Mouse (Mus musculus): ENCODE results near the gene Nipsnap2. TPM values are rescaled to one million over a fixed set of nuclear protein-coding genes. Genes with fewer than 3 reads are reported as not detected.
"Not testable (repeated sequence)": the region's sequence is repeated elsewhere in the genome, so short reads cannot be mapped to it uniquely, and the experiment has no call there.

Nipsnap2 gene
- polyA plus RNA-seq, 1 experiment from 2014 or later: 244 TPM

- ChIA-PET POLR2A (no interaction called here), CTCF (interaction anchor here (0.7 to 3.2 kb wide), 4 partner anchors 8 to 242 kb away, joined by 3 to 8 read pairs (median 6); no protein-coding TSS in a partner anchor)
- DNase-seq (ENCODE audit: low read depth, low spot score): no peak
- no peaks in the 10 kb centered on the region for H3K27me3 ChIP-seq
- in situ Hi-C loops (cut with MboI; ENCODE audit: low pct_unique_long_range_greater_than_20kb): no loop called here
- ATAC-seq: no peak
- no peak for TF ChIP-seq CTCF (IDR thresholded peaks at IDR 0.05)
Observed at GRCm38 (mm10) chr5:129756886-129757285, 32.0 kb downstream of the Nipsnap2 start.

- peak; percentile 48 for DNase-seq (ENCODE audit: low read depth, low spot score)
- TF ChIP-seq CTCF (IDR thresholded peaks at IDR 0.05): no peak
- ATAC-seq: peak; percentile 94
- CTCF ChIA-PET: no interaction called here
- in situ Hi-C loops (cut with MboI; ENCODE audit: low pct_unique_long_range_greater_than_20kb): no loop called here
- H3K27me3 ChIP-seq: no peaks in the 10 kb centered on the region
- POLR2A ChIA-PET: interaction anchor here (0.9 to 1.1 kb wide), 2 partner anchors 10 to 18 kb away, joined by 3 to 4 read pairs; no protein-coding TSS in a partner anchor
Observed at GRCm38 (mm10) chr5:129759929-129760480, 35.1 kb downstream of the Nipsnap2 start.

DNA sequence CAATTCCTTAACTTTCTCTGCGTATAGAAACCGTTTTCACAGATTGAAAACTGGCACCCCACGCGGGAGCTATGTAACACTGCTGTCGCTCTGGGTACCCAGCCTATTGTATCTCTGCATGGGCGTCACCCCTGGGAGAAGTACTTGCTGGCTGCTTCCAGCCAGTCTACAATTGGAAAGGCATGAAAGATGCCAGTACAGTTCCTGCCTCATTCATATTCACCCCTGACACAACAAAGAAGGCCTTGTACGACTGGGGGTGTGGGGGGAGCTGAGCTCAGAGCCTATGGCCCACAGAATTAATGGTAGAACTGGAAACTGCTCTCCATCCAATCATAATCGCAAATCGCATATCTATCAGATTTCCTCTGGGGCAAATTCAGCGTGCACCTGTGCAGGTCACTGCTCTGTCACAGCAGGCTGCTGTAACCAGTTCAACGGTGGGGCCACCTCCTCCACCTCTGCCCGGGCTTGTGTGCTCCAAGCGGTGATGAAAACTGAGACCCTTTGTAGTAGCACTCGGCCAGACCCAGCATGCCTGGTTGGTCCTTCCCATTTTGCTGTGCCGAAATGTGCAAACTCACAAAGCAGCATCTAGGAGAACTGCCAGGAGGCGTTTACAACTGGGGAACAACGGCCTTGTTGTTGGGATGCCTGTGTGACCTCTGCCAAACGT lies 37.1 kb downstream of the Nipsnap2 start:
- POLR2A ChIA-PET: interaction anchor here (0.6 kb wide), 1 partner anchor 123 kb away, joined by 3 read pairs; no protein-coding TSS in a partner anchor
- no peak for TF ChIP-seq CTCF (IDR thresholded peaks at IDR 0.05)
- DNase-seq (ENCODE audit: low read depth, low spot score) (no peak), ATAC-seq (no peak)
- in situ Hi-C loops (cut with MboI; ENCODE audit: low pct_unique_long_range_greater_than_20kb): no loop called here
- no peaks in the 10 kb centered on the region for H3K27me3 ChIP-seq
- CTCF ChIA-PET: no interaction called here

GRCm38 (mm10) chr5:129770443-129771355 lies 45.8 kb downstream of the Nipsnap2 start:
- in situ Hi-C loops (cut with MboI; ENCODE audit: low pct_unique_long_range_greater_than_20kb): no loop called here
- POLR2A ChIA-PET: interaction anchor here (0.5 to 1.6 kb wide), 5 partner anchors 10 to 164 kb away, joined by 3 to 6 read pairs (median 4); partner anchors contain the start of gene Chchd2
- TF ChIP-seq CTCF (IDR thresholded peaks at IDR 0.05): no peak
- H3K27me3 ChIP-seq: no peaks in the 10 kb centered on the region
- ATAC-seq (no peak), DNase-seq (ENCODE audit: low read depth, low spot score) (no peak)
- CTCF ChIA-PET: interaction anchor here (1.0 to 1.8 kb wide), 4 partner anchors 9 to 46 kb away, joined by 3 to 6 read pairs (median 5); partner anchors contain the start of gene Nipsnap2

GRCm38 (mm10) chr5:129772433-129772832 lies 47.6 kb downstream of the Nipsnap2 start:
- ChIA-PET CTCF (interaction anchor here (0.7 to 1.8 kb wide), 3 partner anchors 18 to 124 kb away, joined by 3 to 5 read pairs (median 4); no protein-coding TSS in a partner anchor), POLR2A (interaction anchor here (1.4 kb wide), 1 partner anchor 115 kb away, joined by 5 read pairs; the partner anchor contains the start of gene Chchd2)
- in situ Hi-C loops (cut with MboI; ENCODE audit: low pct_unique_long_range_greater_than_20kb): no loop called here
- DNase-seq (ENCODE audit: low read depth, low spot score) (no peak), ATAC-seq (no peak)
- no peak for TF ChIP-seq CTCF (IDR thresholded peaks at IDR 0.05)
- H3K27me3 ChIP-seq: no peaks in the 10 kb centered on the region

DNA sequence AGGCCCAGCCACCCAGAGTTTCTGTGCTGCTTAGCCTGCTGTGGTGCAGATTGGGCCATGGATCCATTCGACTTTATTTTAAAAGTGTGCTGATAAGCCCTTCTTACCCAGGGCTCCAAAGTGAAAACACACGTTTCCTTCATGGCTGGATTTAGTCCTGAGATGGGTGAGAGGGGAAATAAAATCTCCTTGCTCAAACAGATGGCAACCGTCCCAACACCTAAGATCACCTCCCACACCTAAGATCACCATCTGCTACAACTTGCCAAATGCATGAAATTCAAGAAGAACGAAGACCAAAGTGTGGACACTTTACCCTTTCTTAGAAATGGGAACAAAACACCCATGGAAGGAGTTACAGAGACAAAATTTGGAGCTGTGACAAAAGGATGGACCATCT lies 48.5 kb downstream of the Nipsnap2 start:
- CTCF ChIA-PET: interaction anchor here (1.7 kb wide), 1 partner anchor 25 kb away, joined by 4 read pairs; no protein-coding TSS in a partner anchor
- POLR2A ChIA-PET; DNase-seq (ENCODE audit: low read depth, low spot score); in situ Hi-C loops (cut with MboI; ENCODE audit: low pct_unique_long_range_greater_than_20kb); H3K27me3 ChIP-seq; ATAC-seq: not testable (repeated sequence)

GRCm38 (mm10) chr5:129774661-129775060 lies 49.8 kb downstream of the Nipsnap2 start:
- TF ChIP-seq CTCF (IDR thresholded peaks at IDR 0.05): no peak
- ATAC-seq: no peak
- ChIA-PET POLR2A (no interaction called here), CTCF (interaction anchor here (1.5 to 4.8 kb wide), 2 partner anchors 8 to 17 kb away, joined by 3 to 21 read pairs; no protein-coding TSS in a partner anchor)
- H3K27me3 ChIP-seq: no peaks in the 10 kb centered on the region
- in situ Hi-C loops (cut with MboI; ENCODE audit: low pct_unique_long_range_greater_than_20kb): no loop called here
- no peak for DNase-seq (ENCODE audit: low read depth, low spot score)

DNA sequence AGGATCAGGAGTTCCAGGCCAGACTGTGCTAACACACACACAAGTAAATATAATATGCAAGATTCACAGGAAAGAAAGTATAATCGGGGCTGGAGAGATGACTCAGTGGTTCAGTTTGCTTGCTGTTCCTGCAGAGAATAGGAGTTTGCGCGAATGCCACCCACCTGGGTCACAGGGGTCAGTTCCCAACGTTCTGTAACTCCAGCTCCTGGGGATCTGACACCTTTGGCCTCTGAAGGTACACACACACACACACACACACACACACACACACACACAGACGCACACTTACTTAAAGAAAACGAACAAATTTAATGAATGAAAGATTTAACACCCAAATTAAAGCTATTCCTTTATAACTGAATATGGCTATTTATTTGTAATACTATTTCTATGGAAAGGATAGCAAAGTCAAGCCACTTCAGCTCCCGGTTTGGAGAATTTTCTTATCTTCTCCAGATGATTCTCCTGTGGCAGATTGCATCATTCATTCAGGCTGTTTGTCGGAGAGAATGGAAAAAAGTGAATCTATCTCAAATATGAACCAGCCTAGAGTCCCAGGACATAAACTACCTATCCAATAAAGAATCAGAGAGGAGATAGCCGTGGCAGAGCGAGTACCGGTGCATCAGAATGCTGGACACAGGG lies 53.6 kb downstream of the Nipsnap2 start:
- in situ Hi-C loops (cut with MboI; ENCODE audit: low pct_unique_long_range_greater_than_20kb): no loop called here
- H3K27me3 ChIP-seq: no peaks in the 10 kb centered on the region
- TF ChIP-seq CTCF (IDR thresholded peaks at IDR 0.05): no peak
- DNase-seq (ENCODE audit: low read depth, low spot score) (no peak), ATAC-seq (no peak)
- ChIA-PET POLR2A (interaction anchor here (0.6 to 1.6 kb wide), 6 partner anchors 8 to 103 kb away, joined by 3 to 6 read pairs (median 4); partner anchors contain the start of genes Nipsnap2 and Psph), CTCF (interaction anchor here (1.0 to 4.8 kb wide), 7 partner anchors 12 to 167 kb away, joined by 4 to 21 read pairs (median 5); partner anchors contain the start of gene Nipsnap2)

DNA sequence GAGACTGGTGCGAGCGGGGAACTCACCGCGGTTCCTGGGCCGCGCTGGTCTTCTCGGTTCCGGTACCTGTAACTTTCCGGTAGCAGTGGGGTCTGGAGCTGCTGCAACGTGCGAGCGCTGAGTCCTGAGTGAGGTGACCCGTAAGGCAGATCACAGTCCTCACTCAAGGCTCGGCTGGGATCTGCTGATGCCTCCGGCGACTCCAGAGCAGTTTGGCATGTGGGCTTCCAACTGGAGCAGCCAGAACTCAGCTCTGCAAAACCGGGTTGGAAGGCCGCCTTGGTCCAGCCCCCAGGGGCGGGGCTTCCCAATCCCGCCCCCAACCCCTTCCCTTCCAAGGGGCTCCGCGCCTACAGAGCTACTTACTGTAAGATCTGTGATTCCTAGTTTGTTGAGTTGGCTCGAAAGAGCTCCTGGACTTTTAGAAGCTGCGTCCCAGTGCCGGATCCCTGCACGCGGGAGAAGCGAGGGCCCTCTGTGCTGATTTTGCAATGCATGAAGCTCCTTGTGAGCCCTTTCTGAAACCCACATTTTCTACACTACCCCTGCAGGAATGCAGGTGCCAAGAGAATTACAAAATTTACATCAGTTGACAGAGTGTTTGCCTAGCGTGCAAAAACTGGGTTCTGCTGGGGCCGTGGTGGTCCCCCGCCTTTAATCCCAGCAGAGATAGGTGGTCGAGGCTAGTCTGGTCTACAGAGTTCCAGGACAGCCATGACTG lies 54.3 kb downstream of the Nipsnap2 start:
- CTCF ChIA-PET: interaction anchor here (1.0 to 2.0 kb wide), 8 partner anchors 8 to 168 kb away, joined by 3 to 6 read pairs (median 5); partner anchors contain the start of gene Nipsnap2
- ATAC-seq: peak; percentile 94
- H3K27me3 ChIP-seq: no peaks in the 10 kb centered on the region
- in situ Hi-C loops (cut with MboI; ENCODE audit: low pct_unique_long_range_greater_than_20kb): no loop called here
- TF ChIP-seq CTCF (IDR thresholded peaks at IDR 0.05): no peak
- peak; percentile 46 for DNase-seq (ENCODE audit: low read depth, low spot score)
- POLR2A ChIA-PET: interaction anchor here (0.6 to 1.6 kb wide), 3 partner anchors 8 to 54 kb away, joined by 4 to 6 read pairs (median 4); partner anchors contain the start of genes Nipsnap2 and Psph

All from Patski (cell line).